Mouse (Mus musculus) olfactory bulb, adult 2 months (tissue): Measurements from ENCODE around the gene Sval1. TPM values are rescaled to one million over a fixed set of nuclear protein-coding genes. Genes with fewer than 3 reads are reported as not detected.

ENCODE experiments used
- H3K27ac ChIP-seq: fragments of 200-500 bp; 2 replicates; pipeline ENCODE4 v1.5.1; 2012; ENCODE audit warnings: low read depth, low read length; ENCODE audit not compliant: insufficient read depth
- H3K4me1 ChIP-seq: fragments of 200-500 bp; 2 replicates; pipeline ENCODE4 v1.6.1; 2012; ENCODE audit warnings: low read length; ENCODE audit not compliant: control insufficient read depth, insufficient read depth
- H3K4me3 ChIP-seq: fragments of 200-500 bp; 2 replicates; pipeline ENCODE4 v1.5.1; 2012; ENCODE audit warnings: mild to moderate bottlenecking, low read depth, low read length, moderate library complexity; ENCODE audit not compliant: insufficient read depth
- CTCF ChIP-seq: fragments of 200-500 bp; IDR thresholded peaks from 2 replicates; pipeline ENCODE4 v1.5.1; 2012; ENCODE audit warnings: low read depth, mild to moderate bottlenecking, low read length, moderate library complexity; ENCODE audit not compliant: insufficient read depth
- POLR2A ChIP-seq: fragments of 200-500 bp; IDR thresholded peaks from 2 replicates; pipeline ENCODE4 v1.6.1; 2012; ENCODE audit warnings: mild to moderate bottlenecking, low read depth, low read length, moderate library complexity; ENCODE audit not compliant: insufficient read depth
- WGBS: fragments of 180-500 bp; shearing (Covaris S2); methylation state at CpG from one replicate; pipeline ENCODE4 v1.1.7; 2018; 5-methylcytosine and 5-hydroxymethylcytosine counted together
- polyA plus RNA-seq: library from polyadenylated mRNA; stranded (reverse); fragments of >200 nt; gene quantifications from 2 replicates; pipeline ENCODE4 v1.2.4, GENCODE M21; 2012; ENCODE audit warnings: low replicate concordance; ENCODE audit not compliant: missing spikeins, insufficient read depth, insufficient read length

Sval1 gene
- polyA plus RNA-seq = not detected in 2 replicates

- no peaks in the 10 kb centered on the region for H3K4me1 ChIP-seq
- no peak within 1 kb of the TSS for H3K4me3 ChIP-seq
- TF ChIP-seq POLR2A = no peak
- no peak for TF ChIP-seq CTCF
- WGBS = 83% methylated on average over 1 of the region's 1 CpGs
- no peak within 1 kb of the TSS for H3K27ac ChIP-seq
Observed at GRCm38 (mm10) chr6:41951330-41951729, at the start of gene Sval1. Gene Sval1, plus strand, starts transcription at chr6:41951630.

- WGBS = 86% methylated on average over 5 of the region's 5 CpGs
- no peak overlapping the region for H3K4me3 ChIP-seq
Observed at GRCm38 (mm10) chr6:41911625-41912024, 39.8 kb upstream of the Sval1 start.

DNA sequence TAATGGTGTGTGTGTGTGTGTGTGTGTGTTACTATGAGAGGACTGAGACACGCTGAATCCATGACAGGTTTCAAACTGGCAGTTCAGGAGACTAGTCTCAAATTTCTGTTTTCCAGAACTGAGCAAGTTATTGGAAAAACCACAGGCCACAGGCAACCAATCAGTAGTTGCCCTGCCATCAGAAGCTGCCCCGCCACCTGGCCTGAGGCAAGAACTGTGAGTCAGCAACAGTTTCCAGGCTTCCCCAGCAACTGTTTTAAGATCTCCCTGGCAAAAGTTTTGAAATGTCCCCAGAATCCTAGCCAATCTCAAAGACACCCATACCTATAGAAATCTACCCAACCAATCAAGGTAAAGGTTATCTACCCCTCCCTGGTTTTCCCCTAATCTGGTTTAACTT lies 36.5 kb upstream of the Sval1 start:
- no peak for TF ChIP-seq POLR2A
- no peak for TF ChIP-seq CTCF
- 90% methylated on average over 2 of the region's 2 CpGs for WGBS

More at GRCm38 (mm10) chr6:41911625-41912024, 39.8 kb upstream of the Sval1 start:
- TF ChIP-seq CTCF = no peak
- no peak for TF ChIP-seq POLR2A
- Histone ChIP-seq H3K27ac (no peak overlapping the region), H3K4me1 (no peaks in the 10 kb centered on the region)

GRCm38 (mm10) chr6:41967840-41968239 lies 16.4 kb downstream of the Sval1 start, which contains the start of gene Sval3:
Gene Sval3, plus strand, starts transcription at chr6:41968140.
- no peaks in the 10 kb centered on the region for H3K4me1 ChIP-seq
- H3K4me3 ChIP-seq = no peak within 1 kb of the TSS
- no peak for TF ChIP-seq POLR2A
- TF ChIP-seq CTCF = no peak
- no peak within 1 kb of the TSS for H3K27ac ChIP-seq
- WGBS = 86% methylated on average over 1 of the region's 1 CpGs

More for the DNA sequence above, 36.5 kb upstream of the Sval1 start:
- Histone ChIP-seq H3K4me1 (no peaks in the 10 kb centered on the region), H3K27ac (no peak overlapping the region), H3K4me3 (no peak overlapping the region)

Other genes starting within 250 kb of the Sval1 start
- not detected in 2 replicates for gene Kel, start 247.3 kb upstream of the Sval1 start, polyA plus RNA-seq
- gene Olfr459, start 176.5 kb upstream of the Sval1 start, polyA plus RNA-seq = not detected in 2 replicates
- not detected in 2 replicates for gene Pip, start 104.1 kb upstream of the Sval1 start, polyA plus RNA-seq
- not detected in 2 replicates for gene Sval2, start 98.6 kb upstream of the Sval1 start, polyA plus RNA-seq
- not detected in 2 replicates for gene Sval3, start 16.5 kb downstream of the Sval1 start, polyA plus RNA-seq
- gene Sva, start 86.8 kb downstream of the Sval1 start, polyA plus RNA-seq = not detected in 2 replicates
- not detected in 2 replicates for gene Tas2r139, start 189.3 kb downstream of the Sval1 start, polyA plus RNA-seq